Mouse (Mus musculus) pancreas, adult 10 weeks (tissue): Measurements from ENCODE around the gene Olfr1158. TPM values are rescaled to one million over a fixed set of nuclear protein-coding genes. Genes with fewer than 3 reads are reported as not detected.

ENCODE experiments used
- polyA plus RNA-seq: library from polyadenylated mRNA; stranded (reverse); fragments of 350-450 nt; fragmentation: Illumina TruSeq; extraction: RNeasy Lipid Tissue Mini Kit (QIAGEN cat#74804); gene quantifications from one replicate; pipeline ENCODE4 v1.2.3, GENCODE M21; 2015; ENCODE audit warnings: low read depth, low replicate concordance; ENCODE audit not compliant: insufficient read depth

Olfr1158 gene
- not detected for polyA plus RNA-seq

GRCm38 (mm10) chr2:87989813-87990212, at the start of gene Olfr1158:
TSS of gene Olfr1158 (plus strand) at chr2:87990113.

GRCm38 (mm10) chr2:87945037-87945436, 44.9 kb upstream of the Olfr1158 start, which contains the start of gene Olfr1155:
TSS of gene Olfr1155 (minus strand) at chr2:87945137.

GRCm38 (mm10) chr2:87953000-87953399, 36.9 kb upstream of the Olfr1158 start, which contains the start of gene Olfr1156:
TSS of gene Olfr1156 (minus strand) at chr2:87953100.

GRCm38 (mm10) chr2:87968199-87968598, 21.7 kb upstream of the Olfr1158 start, which contains the start of gene Olfr1157:
TSS of gene Olfr1157 (minus strand) at chr2:87968299.

GRCm38 (mm10) chr2:87974563-87974962, 15.3 kb upstream of the Olfr1158 start, which contains the start of gene Olfr74:
TSS of gene Olfr74 (minus strand) at chr2:87974663.

GRCm38 (mm10) chr2:88007515-88008318, 17.8 kb downstream of the Olfr1158 start, which contains the start of gene Olfr1160:
TSS of gene Olfr1160 (minus strand) at chr2:88008268.

GRCm38 (mm10) chr2:88022474-88022873, 32.6 kb downstream of the Olfr1158 start, which contains the start of gene Olfr1161:
TSS of gene Olfr1161 (plus strand) at chr2:88022774.

GRCm38 (mm10) chr2:88037599-88037998, 47.7 kb downstream of the Olfr1158 start, which contains the start of gene Olfr73:
TSS of gene Olfr73 (minus strand) at chr2:88037699.

Other genes starting within 250 kb of the Olfr1158 start
- gene Olfr1140, start 246.4 kb upstream of the Olfr1158 start, polyA plus RNA-seq, result not detected
- gene Olfr1141, start 236.1 kb upstream of the Olfr1158 start, polyA plus RNA-seq, result not detected
- not detected for gene Olfr152, start 210.6 kb upstream of the Olfr1158 start, polyA plus RNA-seq
- not detected for gene Olfr1143, start 189.5 kb upstream of the Olfr1158 start, polyA plus RNA-seq
- not detected for gene Olfr1145, start 180.3 kb upstream of the Olfr1158 start, polyA plus RNA-seq
- gene Olfr1148, start 159.6 kb upstream of the Olfr1158 start, polyA plus RNA-seq, result not detected
- gene Olfr1150-ps1, start 146.1 kb upstream of the Olfr1158 start, polyA plus RNA-seq, result not detected
- gene Olfr1151, start 134.3 kb upstream of the Olfr1158 start, polyA plus RNA-seq, result not detected
- gene Olfr1152, start 123.6 kb upstream of the Olfr1158 start, polyA plus RNA-seq, result not detected
- not detected for gene Olfr1153, start 95.2 kb upstream of the Olfr1158 start, polyA plus RNA-seq
- not detected for gene Olfr1154, start 84.9 kb upstream of the Olfr1158 start, polyA plus RNA-seq
- gene Olfr1155, start 45.0 kb upstream of the Olfr1158 start, polyA plus RNA-seq, result not detected
- gene Olfr1156, start 37.0 kb upstream of the Olfr1158 start, polyA plus RNA-seq, result not detected
- not detected for gene Olfr1157, start 21.8 kb upstream of the Olfr1158 start, polyA plus RNA-seq
- not detected for gene Olfr74, start 15.4 kb upstream of the Olfr1158 start, polyA plus RNA-seq
- gene Olfr1160, start 18.2 kb downstream of the Olfr1158 start, polyA plus RNA-seq, result not detected
- gene Olfr1161, start 32.7 kb downstream of the Olfr1158 start, polyA plus RNA-seq, result not detected
- gene Olfr73, start 47.6 kb downstream of the Olfr1158 start, polyA plus RNA-seq, result not detected
- not detected for gene Olfr1162, start 61.0 kb downstream of the Olfr1158 start, polyA plus RNA-seq
- gene Olfr1163, start 81.7 kb downstream of the Olfr1158 start, polyA plus RNA-seq, result not detected
- not detected for gene Olfr1164, start 103.9 kb downstream of the Olfr1158 start, polyA plus RNA-seq
- gene Olfr1166, start 138.2 kb downstream of the Olfr1158 start, polyA plus RNA-seq, result not detected
- gene Olfr1167, start 165.1 kb downstream of the Olfr1158 start, polyA plus RNA-seq, result not detected
- not detected for gene Olfr1168, start 191.8 kb downstream of the Olfr1158 start, polyA plus RNA-seq
- not detected for gene Olfr1170, start 238.2 kb downstream of the Olfr1158 start, polyA plus RNA-seq